Mouse (Mus musculus): ENCODE measurements around the gene Itgb1bp1. TPM values are rescaled to one million over a fixed set of nuclear protein-coding genes. Genes with fewer than 3 reads are reported as not detected.

Gene Itgb1bp1
- polyA plus RNA-seq (2016; fragmentation: Nextera tagmentation; extraction: Ambion mirVana), result 44.0 and 45.7 TPM in 2 replicates

DNA sequence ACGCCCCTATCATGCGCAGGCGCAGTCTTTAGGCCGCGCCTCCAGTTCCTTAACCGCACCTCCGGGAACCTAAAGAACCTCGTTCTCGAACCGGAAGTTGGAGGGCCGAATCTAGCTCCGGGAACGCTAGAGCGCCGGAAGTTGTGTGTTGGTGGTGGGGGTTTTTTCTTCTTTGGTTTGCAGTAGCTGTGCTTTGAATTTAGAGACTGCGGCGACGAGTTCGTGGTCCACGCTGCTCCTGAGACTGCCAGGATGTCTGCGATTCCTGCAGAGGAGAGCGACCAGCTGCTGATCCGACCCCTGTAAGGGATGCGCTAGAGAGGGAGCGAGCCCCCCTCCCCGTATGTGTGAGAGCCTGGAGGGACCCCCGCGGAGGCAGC lies at the start of gene Itgb1bp1:
Gene Itgb1bp1, minus strand, starts transcription at position 42 of the 380 bp plus-strand sequence.
- Histone ChIP-seq H3K4me1 (replicated peaks) (peaks cover 17% of the 10 kb centered on the region), H3K27me3 (ENCODE audit: insufficient read depth, poor library complexity, severe bottlenecking) (no peaks in the 10 kb centered on the region), H3K36me3 (peaks cover 28% of the 10 kb centered on the region), H3K9me3 (no peaks in the 10 kb centered on the region), H3K4me3 (peak within 1 kb of the TSS; percentile 85), H3K27ac (peak within 1 kb of the TSS; percentile 93)
- WGBS, result under 1% methylated on average over 28 of the region's 28 CpGs
- peak; percentile 98 for DNase-seq (ENCODE audit: low spot score)

DNA sequence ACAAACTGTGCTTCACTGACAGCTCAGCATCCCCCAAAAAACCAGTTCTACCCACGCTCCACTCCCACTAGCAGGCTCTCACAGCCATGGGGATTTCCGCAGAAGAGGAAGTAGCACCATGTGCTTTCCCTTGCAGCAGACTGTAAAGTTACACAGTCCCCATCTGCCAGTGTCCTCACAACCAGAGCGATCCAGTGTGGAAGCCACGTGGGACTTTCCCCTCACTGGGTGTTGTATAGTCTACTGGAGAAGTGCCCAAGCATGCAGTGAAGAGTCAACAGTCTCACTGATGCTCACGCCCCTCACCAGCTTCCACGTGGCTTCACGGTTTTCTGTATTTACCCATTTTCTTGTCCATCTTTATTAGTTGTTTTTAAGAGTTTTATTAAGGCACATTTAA lies 49.8 kb upstream of the Itgb1bp1 start:
- H3K9me3 ChIP-seq, result no peaks in the 10 kb centered on the region
- no peaks in the 10 kb centered on the region for H3K27me3 ChIP-seq (ENCODE audit: insufficient read depth, poor library complexity, severe bottlenecking)
- H3K4me3 ChIP-seq, result no peak overlapping the region
- H3K27ac ChIP-seq, result no peak overlapping the region
- H3K36me3 ChIP-seq, result peaks cover 90% of the 10 kb centered on the region
- H3K4me1 ChIP-seq (replicated peaks), result no peaks in the 10 kb centered on the region
- WGBS, result 90% methylated on average over 7 of the region's 7 CpGs
- DNase-seq (ENCODE audit: low spot score), result no peak

DNA sequence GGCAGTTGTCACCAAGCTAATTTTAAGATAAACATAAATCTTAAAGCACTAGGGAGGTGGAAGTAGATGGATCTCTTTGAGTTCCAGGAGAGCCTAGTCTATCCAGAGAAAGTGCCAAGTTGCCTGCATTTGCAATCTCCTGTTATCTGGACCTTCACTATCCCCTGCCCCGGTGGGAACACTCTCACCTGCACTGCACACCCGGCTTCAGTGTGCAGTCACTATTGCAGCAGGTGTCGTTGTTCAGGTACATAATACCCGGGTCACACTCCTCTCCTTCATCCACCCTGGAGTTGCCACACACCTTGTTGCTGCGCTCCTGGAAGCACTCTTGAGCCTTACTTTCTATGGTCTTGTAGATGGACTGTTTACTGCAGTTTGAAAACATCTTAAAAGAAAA lies 47.7 kb upstream of the Itgb1bp1 start:
- 93% methylated on average over 5 of the region's 5 CpGs for WGBS
- Histone ChIP-seq H3K4me1 (replicated peaks) (no peaks in the 10 kb centered on the region), H3K4me3 (no peak overlapping the region), H3K27ac (no peak overlapping the region), H3K36me3 (peaks cover 90% of the 10 kb centered on the region), H3K27me3 (ENCODE audit: insufficient read depth, poor library complexity, severe bottlenecking) (no peaks in the 10 kb centered on the region), H3K9me3 (no peaks in the 10 kb centered on the region)
- no peak for DNase-seq (ENCODE audit: low spot score)

DNA sequence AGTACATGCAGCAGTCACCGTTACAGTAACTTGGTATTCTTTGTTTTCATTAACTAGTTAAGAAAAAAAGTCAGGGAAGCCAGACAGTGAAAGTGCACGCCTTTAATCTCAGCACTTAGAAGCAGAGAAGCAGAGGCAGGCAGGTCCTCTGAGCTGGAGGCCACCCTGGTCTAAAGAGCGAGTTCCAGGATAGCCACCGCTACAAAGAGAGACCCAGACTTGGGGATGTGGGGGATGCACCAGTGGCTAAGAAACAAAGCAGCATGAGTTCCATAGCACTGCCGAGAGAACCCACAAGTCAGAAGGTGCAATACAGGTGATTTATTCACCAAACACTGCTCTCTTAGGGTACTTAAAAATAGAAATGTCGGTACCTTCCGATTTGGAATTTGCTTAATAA lies 46.9 kb upstream of the Itgb1bp1 start:
- H3K27ac ChIP-seq, result no peak overlapping the region
- H3K4me3 ChIP-seq, result no peak overlapping the region
- no peaks in the 10 kb centered on the region for H3K9me3 ChIP-seq
- DNase-seq (ENCODE audit: low spot score), result no peak
- 94% methylated on average over 7 of the region's 7 CpGs for WGBS
- H3K27me3 ChIP-seq (ENCODE audit: insufficient read depth, poor library complexity, severe bottlenecking), result no peaks in the 10 kb centered on the region
- H3K4me1 ChIP-seq (replicated peaks), result no peaks in the 10 kb centered on the region
- peaks cover 91% of the 10 kb centered on the region for H3K36me3 ChIP-seq

DNA sequence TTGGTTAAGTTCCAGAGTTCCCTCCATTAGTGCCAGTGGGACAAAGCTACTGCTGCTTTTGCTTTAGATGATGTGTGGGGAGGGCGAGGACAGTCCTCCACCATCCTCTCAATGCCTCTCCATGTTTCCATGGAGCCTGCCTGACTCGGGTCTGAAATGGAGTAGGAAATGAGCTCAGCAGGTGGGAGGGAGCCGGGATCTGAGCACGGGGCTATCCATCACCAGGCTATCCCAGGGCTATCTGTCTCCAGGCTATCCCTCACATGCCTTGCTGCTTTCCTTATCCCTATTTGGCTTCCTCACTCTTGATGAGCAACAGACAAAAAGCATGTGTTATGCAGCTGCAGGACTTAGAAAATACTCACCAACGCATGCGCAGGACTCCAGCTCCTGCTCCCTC lies 45.6 kb upstream of the Itgb1bp1 start:
- Histone ChIP-seq H3K27ac (no peak overlapping the region), H3K27me3 (ENCODE audit: insufficient read depth, poor library complexity, severe bottlenecking) (no peaks in the 10 kb centered on the region), H3K4me1 (replicated peaks) (no peaks in the 10 kb centered on the region), H3K4me3 (no peak overlapping the region), H3K36me3 (peaks cover 95% of the 10 kb centered on the region), H3K9me3 (no peaks in the 10 kb centered on the region)
- no peak for DNase-seq (ENCODE audit: low spot score)
- WGBS, result 76% methylated on average over 6 of the region's 6 CpGs

DNA sequence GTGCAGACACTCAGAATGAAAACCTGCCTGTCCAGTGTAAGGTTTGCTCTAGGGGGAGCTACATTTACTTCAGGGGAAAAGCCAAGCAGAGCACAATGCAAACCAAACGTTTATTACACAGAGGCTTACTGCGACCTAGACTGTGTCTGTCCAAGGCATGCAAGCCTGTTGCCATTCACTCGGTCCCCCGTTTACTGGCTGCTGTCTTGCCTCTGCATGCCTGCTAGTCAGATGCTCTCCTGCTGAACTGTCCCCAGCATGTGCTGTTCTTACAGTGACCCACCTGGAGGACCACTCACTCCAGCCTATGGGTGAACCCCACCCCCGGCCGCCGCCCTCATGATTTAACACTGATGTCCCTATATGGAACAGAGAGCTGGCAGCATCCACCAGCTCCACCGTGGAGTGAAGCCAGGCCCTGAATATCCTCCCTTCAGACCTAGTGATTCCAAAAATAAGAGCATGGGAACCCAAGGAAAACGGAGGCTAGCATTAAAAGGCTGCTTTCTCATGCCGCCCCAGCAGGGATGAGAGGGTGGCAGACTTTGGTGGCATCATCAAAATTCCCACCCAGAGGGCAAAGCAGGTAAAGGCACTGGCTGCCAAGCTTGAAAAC lies 45.0 kb upstream of the Itgb1bp1 start:
- Histone ChIP-seq H3K27me3 (ENCODE audit: insufficient read depth, poor library complexity, severe bottlenecking) (no peaks in the 10 kb centered on the region), H3K9me3 (no peaks in the 10 kb centered on the region), H3K4me3 (no peak overlapping the region), H3K4me1 (replicated peaks) (no peaks in the 10 kb centered on the region), H3K36me3 (peaks cover 95% of the 10 kb centered on the region), H3K27ac (no peak overlapping the region)
- no peak for DNase-seq (ENCODE audit: low spot score)
- WGBS, result 89% methylated on average over 10 of the region's 10 CpGs

DNA sequence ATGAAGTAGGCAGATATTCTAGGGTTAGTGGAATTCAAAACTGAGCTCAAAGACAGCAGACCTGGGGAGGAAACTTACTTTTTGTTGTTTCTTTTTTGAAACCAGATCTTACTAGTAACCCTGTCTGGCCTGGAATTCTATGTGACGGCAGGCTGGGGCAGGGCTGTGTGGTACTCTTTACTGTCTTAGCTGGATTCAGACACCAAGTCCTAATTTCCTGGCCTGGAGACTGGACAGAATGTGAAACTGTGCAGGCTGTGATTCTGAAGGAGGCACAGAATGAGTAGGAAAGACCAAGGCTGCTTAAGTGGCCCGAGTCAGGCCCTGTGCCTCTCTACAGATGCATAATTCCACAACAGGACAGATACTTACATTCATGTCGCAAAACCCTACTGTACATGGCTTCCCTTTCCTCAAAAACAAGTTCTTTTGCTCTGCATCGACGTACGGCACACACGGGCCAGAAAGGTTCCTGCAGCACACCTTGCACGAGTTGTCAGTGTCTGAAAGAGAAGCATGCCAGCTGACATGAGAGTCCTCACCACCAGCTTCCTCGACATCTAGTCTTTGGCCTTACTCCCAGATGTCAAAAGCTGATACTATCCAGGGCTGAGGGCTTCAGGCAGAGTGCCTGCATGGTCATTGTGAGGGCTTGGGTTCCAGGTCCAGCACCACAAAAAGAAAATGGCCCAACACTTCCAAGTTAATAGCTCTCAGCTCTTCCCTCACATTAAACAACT lies 43.7 kb upstream of the Itgb1bp1 start:
- no peaks in the 10 kb centered on the region for H3K9me3 ChIP-seq
- peaks cover 95% of the 10 kb centered on the region for H3K36me3 ChIP-seq

DNA sequence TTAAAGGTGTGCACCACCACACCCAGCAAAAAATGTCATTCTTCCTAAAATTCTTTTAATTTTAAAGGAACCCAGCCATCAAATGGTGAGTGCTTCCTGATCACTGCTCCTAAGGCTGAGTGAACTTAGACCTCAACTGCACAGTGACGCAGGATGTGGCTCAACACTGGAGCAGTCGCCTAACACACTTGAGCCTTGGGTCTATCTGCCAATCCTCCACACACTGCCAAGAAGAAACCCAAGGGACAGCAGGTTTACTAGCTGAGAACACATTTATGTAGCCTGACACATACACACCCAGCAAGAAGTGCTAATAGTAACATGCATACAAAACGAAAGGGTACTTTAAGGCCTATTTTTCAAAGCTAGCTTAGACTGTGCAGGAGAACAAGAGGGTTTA lies 40.2 kb upstream of the Itgb1bp1 start:
- Histone ChIP-seq H3K27ac (no peak overlapping the region), H3K4me1 (replicated peaks) (no peaks in the 10 kb centered on the region), H3K4me3 (no peak overlapping the region), H3K27me3 (ENCODE audit: insufficient read depth, poor library complexity, severe bottlenecking) (no peaks in the 10 kb centered on the region), H3K36me3 (peaks cover 98% of the 10 kb centered on the region), H3K9me3 (no peaks in the 10 kb centered on the region)
- 97% methylated on average over 3 of the region's 3 CpGs for WGBS
- no peak for DNase-seq (ENCODE audit: low spot score)

More for the DNA sequence above, 43.7 kb upstream of the Itgb1bp1 start:
- DNase-seq (ENCODE audit: low spot score), result no peak
- H3K27ac ChIP-seq, result no peak overlapping the region
- no peaks in the 10 kb centered on the region for H3K27me3 ChIP-seq (ENCODE audit: insufficient read depth, poor library complexity, severe bottlenecking)
- WGBS, result 93% methylated on average over 9 of the region's 9 CpGs
- no peak overlapping the region for H3K4me3 ChIP-seq
- H3K4me1 ChIP-seq (replicated peaks), result no peaks in the 10 kb centered on the region

DNA sequence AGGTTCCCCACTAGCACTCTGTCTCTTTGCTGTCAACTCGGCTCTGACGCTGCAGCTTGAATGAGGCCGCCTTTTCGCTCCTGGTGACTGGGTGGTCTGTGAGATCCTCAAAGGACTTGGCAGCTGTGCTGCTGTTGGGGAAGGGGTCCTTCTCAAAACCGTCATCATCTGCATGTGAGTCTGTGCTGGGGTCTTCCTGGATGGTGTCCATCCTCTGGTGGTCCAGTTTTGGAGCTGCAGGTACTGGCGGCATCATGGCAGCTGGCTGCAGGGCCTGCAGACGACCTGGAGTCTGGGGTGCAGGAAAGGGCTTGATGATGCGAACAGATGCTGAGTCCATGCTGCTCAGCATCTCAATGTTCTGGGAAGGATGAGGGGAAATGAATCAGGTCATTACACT lies 39.2 kb upstream of the Itgb1bp1 start:
- H3K36me3 ChIP-seq, result peaks cover 98% of the 10 kb centered on the region
- WGBS, result 91% methylated on average over 8 of the region's 8 CpGs
- no peak overlapping the region for H3K4me3 ChIP-seq
- no peaks in the 10 kb centered on the region for H3K4me1 ChIP-seq (replicated peaks)
- H3K9me3 ChIP-seq, result no peaks in the 10 kb centered on the region
- H3K27me3 ChIP-seq (ENCODE audit: insufficient read depth, poor library complexity, severe bottlenecking), result no peaks in the 10 kb centered on the region
- H3K27ac ChIP-seq, result no peak overlapping the region
- DNase-seq (ENCODE audit: low spot score), result no peak

DNA sequence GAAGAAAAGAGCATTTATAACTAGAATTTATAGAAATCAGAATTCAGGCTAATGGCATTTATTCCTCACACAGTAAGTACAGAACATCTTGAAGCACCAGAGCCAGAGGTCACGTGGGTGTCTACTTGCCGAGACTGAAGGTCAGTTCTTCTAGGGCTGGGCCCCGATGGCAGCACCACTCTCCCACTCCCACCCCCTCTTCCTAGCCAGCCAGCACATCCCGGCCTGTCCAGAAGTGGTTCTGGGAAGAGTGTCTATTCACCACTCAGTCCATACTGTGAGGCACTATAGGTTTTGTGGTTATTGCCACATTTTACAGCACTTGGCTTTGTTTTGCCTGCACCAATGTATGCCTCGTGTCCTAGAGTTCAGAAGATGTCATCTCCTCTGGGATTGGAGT lies 38.0 kb upstream of the Itgb1bp1 start:
- Histone ChIP-seq H3K27me3 (ENCODE audit: insufficient read depth, poor library complexity, severe bottlenecking) (no peaks in the 10 kb centered on the region), H3K4me1 (replicated peaks) (no peaks in the 10 kb centered on the region), H3K27ac (no peak overlapping the region), H3K9me3 (no peaks in the 10 kb centered on the region), H3K36me3 (peaks cover 98% of the 10 kb centered on the region), H3K4me3 (no peak overlapping the region)
- DNase-seq (ENCODE audit: low spot score), result no peak
- 91% methylated on average over 5 of the region's 5 CpGs for WGBS

DNA sequence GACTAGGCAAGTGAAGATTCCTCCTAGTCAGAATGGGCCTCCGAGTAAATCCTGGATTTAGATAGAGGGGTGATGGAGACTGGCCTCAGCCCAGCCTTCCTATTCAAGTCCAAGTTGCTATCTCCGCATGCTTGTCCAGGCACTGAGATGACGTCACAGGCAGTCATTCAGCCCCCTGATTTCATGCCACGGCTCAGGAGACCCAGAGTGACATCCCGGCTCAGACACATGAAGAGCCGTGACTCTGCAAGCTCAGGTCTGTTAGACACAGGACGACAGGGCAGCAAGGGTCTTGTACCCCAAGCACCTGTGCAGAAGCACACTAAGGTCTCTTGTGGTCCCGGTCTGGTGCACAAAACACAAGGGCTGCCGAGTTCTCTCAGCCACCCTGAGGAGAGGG lies 36.8 kb upstream of the Itgb1bp1 start:
- no peak overlapping the region for H3K27ac ChIP-seq
- no peaks in the 10 kb centered on the region for H3K27me3 ChIP-seq (ENCODE audit: insufficient read depth, poor library complexity, severe bottlenecking)
- H3K4me3 ChIP-seq, result no peak overlapping the region
- H3K9me3 ChIP-seq, result no peaks in the 10 kb centered on the region
- no peaks in the 10 kb centered on the region for H3K4me1 ChIP-seq (replicated peaks)
- peaks cover 92% of the 10 kb centered on the region for H3K36me3 ChIP-seq
- WGBS, result 86% methylated on average over 9 of the region's 9 CpGs
- no peak for DNase-seq (ENCODE audit: low spot score)

DNA sequence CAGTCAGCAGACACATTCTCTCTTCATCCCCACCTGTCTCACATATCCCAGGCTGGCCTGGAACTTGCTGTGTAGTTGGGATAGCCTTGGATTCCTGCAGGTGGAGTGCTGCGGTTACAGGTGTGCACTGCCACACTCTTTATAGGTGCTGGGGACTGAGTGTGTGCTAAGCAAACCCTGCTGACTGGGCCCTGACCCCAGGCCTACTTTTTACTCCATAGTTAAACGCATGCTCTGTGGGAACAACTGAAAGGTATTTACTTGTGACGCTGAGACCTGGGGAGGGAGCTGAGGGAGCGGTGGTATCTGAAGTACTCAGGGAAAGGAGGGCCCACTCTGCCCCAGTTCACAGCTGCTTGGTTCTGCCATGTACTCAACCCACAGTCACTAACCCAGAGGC lies 36.2 kb upstream of the Itgb1bp1 start:
- H3K4me3 ChIP-seq, result no peak overlapping the region
- H3K4me1 ChIP-seq (replicated peaks), result peaks cover 2% of the 10 kb centered on the region; the same call in 1 of the 2 replicates
- peaks cover 86% of the 10 kb centered on the region for H3K36me3 ChIP-seq
- DNase-seq (ENCODE audit: low spot score), result no peak
- H3K9me3 ChIP-seq, result no peaks in the 10 kb centered on the region
- no peak overlapping the region for H3K27ac ChIP-seq
- WGBS, result 87% methylated on average over 4 of the region's 4 CpGs
- no peaks in the 10 kb centered on the region for H3K27me3 ChIP-seq (ENCODE audit: insufficient read depth, poor library complexity, severe bottlenecking)

DNA sequence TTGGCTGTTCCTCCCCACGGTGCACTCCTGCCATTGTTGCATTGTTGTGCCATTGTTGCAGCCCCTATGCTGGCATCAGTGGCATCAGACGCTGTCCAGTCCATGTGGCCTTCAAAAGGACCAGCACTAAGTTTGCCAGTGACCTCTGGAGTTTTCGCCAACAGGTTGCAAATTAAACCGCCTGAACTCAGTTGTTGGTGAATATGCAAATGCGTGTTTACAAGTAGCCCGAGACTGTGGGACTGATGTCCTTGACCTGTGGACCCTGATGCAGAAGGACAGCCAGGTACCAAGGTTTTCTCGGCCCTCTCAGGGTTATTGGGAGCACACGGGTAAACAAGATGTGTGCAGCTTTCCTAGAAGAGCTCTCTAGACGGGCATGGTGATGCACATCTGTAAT lies 35.1 kb upstream of the Itgb1bp1 start:
- Histone ChIP-seq H3K27ac (no peak overlapping the region), H3K36me3 (peaks cover 75% of the 10 kb centered on the region), H3K9me3 (no peaks in the 10 kb centered on the region), H3K4me1 (replicated peaks) (peaks cover 9% of the 10 kb centered on the region), H3K27me3 (ENCODE audit: insufficient read depth, poor library complexity, severe bottlenecking) (no peaks in the 10 kb centered on the region), H3K4me3 (no peak overlapping the region)
- DNase-seq (ENCODE audit: low spot score), result no peak
- 85% methylated on average over 9 of the region's 9 CpGs for WGBS

Data from hindbrain, embryonic 10.5 days (tissue).